Mouse (Mus musculus): ENCODE data around the gene Rhox8.
"Not testable (repeated sequence)": the region's sequence is repeated elsewhere in the genome, so short reads cannot be mapped to it uniquely, and the experiment has no call there.

DNA sequence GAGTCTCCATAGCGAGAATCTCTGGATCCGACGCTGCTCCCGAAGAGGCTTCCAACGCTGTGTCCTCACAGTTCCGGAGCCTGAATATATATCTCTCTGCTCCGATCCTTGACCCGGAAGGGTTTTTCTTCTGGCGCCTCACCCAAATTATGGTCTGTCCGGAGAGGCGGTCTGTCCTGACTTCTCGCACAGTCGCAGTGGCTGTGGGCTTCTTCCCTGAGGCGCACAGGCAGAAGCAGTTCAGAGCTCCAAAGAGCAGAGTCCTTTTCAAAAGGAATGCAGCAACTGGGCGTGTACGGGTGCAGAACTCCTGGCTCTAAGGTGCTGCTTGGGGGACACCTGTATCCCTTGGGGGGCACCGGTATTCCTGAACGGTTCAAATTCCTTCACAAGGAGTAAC is 22.9 kb upstream of the Rhox8 start, which contains the start of gene Rhox9:
- TF ChIP-seq POLR2A (IDR thresholded peaks at IDR 0.05; ENCODE audit: control insufficient read depth, low read depth, low read length); CTCF (IDR thresholded peaks at IDR 0.05; ENCODE audit: control insufficient read depth, insufficient read depth, insufficient replicate concordance, low read depth, low read length): not testable (repeated sequence)

Measured in testis, adult 2 months (tissue).